Mouse (Mus musculus) forelimb bud, embryonic 11.5 days (tissue): ENCODE measurements at regions not wholly inside any gene's neighbourhood (a gene's known extent, or its start where the extent isn't known, plus 50 kb on each side); places are given as distances from the start of the nearest gene placed in this dataset.
"Not testable (repeated sequence)": the region's sequence is repeated elsewhere in the genome, so short reads cannot be mapped to it uniquely, and the experiment has no call there.

Source experiments
- DNase-seq: peaks from one replicate; pipeline ENCODE4 v3.0.0-alpha.2; 2012; ENCODE audit warnings: low read depth, low spot score

DNA sequence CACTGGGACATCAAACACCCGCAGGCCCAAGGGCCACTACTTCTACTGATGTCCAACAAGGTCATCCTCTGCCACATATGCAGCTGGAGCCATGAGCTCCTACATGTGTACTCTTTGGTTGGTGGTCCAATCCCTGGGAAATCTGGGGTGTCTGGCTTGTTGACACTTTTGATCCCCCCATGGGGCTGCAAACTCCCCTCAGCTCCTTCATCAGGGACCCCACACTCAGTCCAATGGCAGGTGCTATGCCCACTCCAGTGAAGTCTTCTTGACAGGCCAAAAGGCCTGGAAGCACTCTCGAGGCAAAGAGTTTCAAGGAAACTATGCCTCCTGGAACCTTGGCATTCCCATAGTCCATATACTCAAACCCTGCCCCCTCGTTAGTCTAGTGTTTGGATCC is 570.8 kb upstream of the Smc2 start:
- no peak for DNase-seq

DNA sequence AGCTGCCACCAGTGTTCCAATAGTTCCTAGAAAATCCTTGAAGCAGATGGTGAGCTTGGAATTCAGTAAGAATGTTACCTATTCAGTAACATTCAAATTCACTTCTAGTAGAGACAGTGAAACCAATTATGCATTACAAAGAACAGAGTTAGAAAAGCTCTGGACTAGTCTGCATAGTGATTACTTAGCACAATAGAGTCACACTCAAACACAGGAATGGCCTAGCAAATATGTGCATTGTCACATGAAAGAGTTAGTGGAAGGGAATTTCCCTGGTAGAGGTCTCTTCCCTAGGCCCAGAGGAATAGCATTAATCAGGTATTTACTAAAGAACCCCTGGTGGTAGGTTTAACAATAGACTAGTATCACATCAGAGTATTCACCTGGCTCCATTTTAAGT is 570.3 kb upstream of the Smc2 start:
- DNase-seq: not testable (repeated sequence)

DNA sequence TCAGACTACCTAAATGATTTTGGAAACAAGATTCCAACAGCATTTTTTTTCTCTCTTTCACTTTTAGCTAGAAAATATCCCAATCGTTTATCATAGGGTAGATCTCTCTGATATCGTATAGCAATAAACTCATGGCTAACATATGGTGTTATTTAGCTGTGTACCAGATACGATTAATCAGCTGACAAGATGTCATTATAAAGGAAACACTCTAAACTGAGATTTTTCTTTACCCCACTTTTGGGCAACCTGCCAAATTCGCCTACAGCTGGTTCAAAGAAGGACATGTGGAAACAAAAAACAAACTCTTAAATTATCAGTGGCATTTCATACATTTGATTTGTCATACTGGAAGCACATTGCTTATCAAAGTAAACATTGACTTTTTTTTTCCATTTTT is 553.6 kb upstream of the Smc2 start:
- peak; percentile 18 for DNase-seq

DNA sequence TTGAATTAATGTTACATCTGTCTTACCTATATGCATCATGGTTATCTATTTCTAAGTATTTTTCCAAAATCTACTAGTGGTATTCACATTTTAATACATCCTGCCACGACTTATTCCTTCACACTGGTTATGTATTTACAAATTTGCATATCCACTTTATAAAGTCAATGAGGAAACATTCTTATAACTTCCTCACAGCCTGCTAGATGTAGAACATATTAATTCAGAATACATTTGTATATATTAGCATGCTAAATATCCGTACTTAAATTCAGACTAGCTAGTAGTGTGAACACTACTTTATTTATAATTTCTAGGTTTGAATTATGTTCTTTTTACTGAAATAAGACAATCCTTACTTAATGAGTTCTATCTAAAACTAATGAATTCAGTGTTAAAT is 549.8 kb upstream of the Smc2 start:
- no peak for DNase-seq

DNA sequence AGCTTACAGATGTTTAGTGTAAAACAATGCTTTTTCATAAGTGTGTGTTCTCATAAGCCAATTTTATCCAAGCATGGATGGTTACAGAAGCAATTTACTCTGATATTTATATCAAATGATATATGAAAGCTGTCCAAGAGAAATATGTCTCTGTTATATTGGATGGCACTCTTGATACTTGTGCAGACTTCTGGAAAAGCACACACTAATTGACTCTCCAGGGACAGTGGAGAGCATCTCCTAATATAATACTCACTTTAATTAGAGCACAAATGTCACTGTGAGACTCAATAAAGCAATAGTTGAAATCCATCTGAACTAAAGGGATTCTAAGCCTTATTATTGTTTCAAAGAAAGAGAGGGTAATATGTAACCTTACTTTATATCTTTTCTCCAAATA is 510.8 kb upstream of the Smc2 start:
- DNase-seq: no peak

DNA sequence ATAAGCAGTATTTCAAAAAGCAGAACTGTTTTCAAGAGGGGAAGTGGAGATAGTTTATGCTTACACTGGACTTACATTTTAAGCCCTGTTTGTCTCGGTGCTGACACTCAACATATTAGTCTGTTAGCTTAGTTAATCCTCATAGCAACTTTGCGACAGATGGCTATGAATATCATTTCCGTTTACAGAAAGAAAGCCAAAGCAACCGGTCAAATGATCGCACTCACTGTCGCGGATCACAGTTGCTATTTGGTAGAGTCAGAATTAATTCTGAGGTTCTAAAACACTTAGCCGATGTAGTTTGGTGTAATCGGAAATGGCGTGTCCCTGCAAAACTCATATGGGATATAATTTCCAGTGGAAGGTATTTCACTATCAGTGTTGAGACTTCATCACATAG is 469.3 kb upstream of the Smc2 start:
- DNase-seq: no peak

DNA sequence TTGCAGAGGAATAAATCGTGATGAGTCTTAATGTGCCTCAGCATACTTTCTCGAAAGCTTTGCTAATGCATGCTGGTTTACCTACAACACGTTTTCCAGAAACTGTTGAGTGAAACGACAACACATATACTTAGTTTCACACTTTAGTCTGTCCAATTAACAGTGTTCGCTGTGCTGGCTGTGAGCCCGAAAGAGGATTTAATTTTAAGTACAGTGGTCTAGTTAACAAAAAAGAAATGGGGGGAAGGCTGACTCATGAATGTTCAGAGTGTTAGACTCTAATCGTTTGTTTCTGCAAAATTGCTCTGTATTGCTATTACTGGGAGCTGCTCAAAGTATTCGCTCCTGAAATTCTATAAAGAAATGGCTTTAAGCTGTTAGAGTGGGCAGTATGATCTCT is 460.1 kb upstream of the Smc2 start:
- DNase-seq: no peak

DNA sequence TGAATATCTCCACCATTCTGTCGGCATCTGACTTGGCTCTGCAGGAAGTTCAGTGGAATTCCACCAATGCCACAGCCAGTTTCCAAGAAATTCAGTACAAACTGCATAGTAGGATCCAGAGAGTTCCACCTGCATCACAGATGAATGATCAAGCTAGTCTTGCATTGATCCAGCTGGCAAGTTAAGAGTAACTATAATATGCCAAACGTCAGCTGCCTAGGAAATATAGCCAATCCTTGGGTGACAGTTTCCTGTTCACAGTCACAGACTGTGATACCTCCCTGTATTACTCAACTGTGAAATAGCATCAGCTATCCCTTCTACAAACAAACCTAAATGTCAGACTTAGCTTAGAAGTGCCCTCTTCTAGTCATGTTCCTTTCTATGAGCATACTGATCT is 446.6 kb upstream of the Smc2 start:
- no peak for DNase-seq

DNA sequence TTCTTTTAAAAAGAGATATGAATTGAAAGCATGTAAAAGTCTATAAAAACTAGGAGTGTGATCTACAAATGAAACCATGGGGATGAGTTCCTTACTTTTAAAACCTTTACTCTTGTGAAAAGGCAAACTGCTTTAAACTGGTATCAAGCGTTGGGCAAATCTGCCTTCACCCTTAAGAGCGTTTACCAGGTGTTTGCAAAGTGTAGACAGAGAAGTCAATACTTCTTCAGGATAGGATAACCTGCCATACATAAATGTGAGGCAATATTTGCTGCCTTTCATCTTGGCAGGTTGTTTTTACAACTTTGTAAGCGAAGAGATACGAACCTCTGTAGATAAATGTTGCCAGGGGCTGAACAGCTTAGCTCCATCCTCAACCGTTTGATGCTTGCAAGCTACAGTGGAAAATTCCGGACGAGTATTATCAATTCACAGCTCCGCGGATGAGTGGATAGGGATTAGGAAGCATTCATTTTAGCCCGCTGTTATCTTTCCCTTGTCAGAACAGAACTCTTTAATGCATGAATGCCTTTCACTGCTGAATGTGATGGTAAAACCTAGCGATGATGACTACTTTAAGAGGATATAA is 402.2 kb upstream of the Smc2 start:
- DNase-seq: no peak

DNA sequence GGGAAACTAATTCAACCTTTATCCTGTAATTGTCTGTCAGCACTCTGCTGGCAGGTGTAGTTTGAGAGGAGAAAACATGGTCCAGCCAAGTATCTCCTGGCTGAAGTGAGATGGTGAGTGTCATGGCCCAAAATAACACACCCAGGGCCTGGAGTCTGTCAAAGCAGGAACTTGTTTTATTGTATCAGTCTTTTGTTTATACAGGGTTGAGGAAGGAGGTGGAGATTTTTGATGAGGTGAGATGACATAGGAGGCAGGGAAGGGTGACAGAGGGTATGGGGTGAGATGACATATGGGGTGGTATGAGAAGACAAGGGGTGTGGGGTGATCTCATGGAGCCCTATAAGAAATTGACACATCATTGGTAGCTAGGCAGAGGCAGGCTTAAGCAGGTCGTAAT is 395.6 kb upstream of the Smc2 start:
- no peak for DNase-seq

DNA sequence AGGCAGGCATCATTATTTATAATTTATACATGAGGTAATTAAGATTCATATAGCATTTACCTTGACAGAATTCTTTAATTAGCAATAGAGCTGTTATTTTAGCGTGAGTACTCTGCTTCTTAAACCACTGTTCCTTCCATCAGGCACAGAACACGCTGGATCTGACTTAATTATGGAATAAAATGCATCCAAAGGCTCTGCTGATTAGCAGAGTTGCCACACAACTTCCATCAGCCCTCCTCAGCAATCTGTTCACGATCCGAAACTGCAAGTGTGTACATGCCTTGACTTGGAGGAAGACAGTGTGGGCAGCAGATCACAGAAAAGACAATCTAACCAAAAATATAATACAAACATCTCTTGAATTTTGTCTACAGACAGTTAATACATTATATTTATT is 388.1 kb upstream of the Smc2 start:
- DNase-seq: no peak

DNA sequence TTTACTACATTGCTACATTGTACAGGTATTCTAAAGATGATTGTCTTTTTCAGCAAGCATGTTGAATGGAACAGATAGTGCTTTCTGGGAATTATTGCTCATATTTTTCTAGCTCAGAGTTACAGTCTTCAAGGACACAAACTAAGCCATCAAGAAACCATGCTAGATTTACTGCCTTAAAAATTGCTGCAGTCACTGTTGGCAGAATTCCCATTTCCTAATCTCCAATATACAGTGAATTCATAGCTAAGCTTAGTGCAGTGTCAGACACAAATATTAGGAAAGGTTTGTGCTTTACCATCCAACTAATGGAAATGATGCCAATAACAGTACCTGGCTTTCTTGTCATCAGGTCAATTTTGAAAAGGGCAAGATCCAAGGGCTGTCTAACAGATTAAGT is 383.0 kb upstream of the Smc2 start:
- no peak for DNase-seq

DNA sequence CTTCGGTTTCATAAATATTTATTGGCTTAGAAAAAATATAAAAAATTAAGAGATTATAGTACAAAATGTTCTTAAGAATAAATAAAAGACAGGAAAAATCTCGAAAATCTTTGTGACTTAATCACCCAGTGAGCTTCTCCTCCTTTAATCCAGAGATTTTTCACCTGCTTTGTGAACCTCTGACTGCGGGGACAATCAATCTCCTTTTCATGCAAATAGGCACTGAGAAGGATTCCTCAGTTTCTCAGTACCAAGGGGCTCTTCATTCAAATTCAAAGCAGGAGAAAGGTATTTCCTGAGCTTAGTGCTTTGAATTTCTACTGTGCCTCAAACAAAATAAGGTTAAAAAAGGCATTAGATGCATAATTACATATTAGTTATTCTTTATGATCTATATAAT is 379.0 kb upstream of the Smc2 start:
- DNase-seq: no peak

DNA sequence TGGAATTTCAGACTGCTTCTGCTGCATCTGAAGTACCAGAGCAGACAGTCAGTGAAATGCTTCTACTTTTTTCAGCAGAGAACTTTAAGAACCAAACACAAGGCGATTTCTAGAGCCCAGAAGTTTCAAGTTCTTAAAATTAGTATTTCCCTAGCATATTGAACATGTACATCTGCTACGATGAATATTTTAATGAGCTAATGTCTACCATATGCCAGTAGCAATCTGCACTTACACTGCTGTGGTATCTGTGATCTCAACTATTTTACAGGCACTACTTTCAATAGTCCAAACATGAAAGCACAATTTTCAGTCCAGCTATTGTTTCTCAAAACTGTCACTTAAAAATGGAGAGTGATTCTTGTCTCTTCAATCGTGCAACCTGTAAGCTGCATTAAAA is 339.9 kb upstream of the Smc2 start:
- DNase-seq: no peak

DNA sequence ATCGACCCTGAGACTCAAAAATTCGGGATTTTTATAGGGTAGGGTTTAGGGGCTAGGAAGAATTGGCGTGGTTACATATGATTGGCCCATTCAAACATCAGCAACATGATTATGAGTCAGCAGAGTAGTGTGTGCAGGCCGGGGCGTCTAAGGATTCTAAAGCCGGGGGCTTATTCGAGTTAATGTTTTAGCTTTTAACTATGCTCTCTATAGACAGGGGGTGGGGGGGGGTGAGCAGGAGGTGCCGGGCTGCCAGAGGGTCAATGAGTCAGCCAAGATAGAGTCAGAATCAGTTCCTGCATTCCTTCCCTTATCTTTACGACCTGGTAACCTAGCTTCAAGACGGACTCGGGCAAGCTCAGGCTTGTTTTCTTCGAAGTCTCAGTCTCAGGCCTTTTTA is 333.2 kb upstream of the Smc2 start:
- DNase-seq: no peak

DNA sequence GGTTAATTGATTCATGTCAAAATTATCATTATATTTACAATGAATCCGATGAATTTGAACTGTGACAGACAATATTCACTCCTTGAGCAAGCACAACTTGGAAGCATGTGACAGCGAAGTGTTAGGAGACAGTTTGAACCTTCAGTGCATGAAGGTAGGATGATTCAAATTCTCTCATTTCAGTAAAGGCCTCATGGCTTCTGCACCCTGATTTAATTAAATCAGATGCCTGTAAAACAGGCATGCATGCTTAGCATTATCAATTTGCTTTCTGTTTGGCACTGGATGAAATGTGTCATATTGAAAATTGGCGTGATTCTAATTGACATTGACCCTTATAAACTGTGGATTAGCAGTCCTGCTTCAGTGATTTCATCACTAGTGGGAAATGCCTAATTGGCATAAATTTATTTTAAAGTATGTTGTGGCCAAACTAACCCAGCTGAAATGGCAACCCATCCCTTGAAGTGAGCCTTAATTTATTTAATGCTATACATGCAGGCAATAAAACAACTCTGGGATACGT is 321.2 kb upstream of the Smc2 start:
- no peak for DNase-seq

DNA sequence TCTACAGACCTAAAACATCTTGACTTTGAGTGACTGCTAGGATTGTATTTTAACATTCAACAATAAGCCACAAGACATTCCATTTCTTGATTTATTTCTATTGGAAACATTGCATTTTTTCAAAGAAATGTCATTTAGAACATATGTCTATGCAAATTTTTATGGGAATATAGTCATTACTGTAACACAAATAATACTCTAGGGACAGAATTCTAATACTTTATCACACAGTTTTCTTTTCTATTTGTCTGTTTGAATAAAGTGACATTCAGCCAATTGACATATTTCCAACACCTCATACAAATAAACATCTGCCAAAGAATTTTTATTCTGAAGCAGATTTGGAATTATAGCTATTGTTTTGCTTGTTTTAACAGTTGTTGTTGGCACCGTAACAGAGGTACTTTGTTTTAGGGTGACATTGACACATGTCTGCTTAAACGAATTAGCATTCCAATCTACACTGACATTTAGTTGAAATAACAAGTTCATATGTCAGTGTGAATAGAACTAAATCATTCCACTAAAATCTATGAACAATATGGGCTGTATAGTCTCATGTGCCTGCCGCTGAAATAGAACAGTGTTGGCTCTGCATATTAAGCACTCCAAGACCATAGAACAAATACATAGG is 320.5 kb upstream of the Smc2 start:
- DNase-seq: no peak

DNA sequence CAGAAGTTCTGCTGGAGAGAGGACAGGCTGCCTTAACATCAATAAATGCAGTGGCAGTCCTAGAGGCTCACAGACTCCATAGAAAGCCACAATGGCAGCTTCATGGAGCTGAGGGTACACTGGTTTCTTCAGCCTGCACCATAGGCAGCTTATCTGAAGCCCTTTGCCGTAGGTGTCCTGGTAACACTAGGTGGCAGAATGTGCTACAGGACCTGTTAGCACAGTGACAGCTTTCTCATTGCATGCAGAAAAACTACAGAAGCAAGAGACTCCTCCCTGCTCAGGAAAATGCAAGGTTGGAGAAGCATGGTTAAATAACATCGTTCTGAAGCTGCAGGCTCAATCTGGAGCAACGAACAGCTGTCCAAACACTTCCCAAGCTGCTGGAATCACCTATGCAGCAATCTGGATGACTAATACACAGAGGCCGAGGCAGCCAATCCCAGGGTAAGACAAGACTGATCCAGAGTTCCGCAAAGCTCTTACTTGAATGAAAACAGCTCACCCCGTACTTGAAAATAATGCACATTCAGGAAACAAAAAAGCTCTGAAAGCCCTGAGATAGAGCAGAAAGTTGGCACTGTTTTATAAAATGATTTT is 286.4 kb upstream of the Smc2 start:
- no peak for DNase-seq

DNA sequence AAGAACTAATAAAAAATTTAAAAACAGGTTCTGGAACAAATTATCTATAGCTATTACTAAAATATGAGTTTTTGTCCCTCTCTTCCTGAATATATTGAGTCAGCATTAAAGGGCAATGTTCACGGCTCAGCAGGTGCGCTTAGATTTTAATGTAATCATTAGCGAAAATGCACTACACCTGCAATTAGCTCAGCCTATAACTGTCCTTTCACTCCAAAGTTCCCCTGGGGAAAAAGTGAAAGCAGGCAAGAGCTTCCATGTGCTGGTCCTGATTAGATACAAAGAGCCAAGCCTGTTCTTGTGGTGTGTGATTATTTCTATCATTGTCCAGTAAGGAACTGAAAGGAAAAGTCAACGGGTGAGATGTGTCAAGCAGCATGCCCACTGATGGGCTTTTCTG is 262.8 kb upstream of the Smc2 start:
- DNase-seq: no peak

DNA sequence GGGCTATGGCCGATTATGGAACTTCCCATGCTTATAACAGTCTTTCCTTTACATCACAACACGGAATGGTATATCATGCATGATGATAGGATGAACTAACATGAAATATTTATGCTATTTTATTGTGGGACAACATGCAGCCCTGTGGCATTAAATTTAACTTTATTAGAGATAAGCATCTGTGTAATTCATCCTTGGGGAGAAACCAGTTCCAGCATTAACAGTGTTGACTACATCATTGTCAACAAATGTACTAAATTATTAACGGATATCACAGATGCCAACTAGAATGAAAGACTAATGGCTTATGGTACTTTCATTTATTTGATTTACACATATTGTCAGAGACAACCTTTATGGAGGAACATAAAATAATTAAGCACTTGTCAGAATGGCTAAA is 241.3 kb upstream of the Smc2 start:
- no peak for DNase-seq

DNA sequence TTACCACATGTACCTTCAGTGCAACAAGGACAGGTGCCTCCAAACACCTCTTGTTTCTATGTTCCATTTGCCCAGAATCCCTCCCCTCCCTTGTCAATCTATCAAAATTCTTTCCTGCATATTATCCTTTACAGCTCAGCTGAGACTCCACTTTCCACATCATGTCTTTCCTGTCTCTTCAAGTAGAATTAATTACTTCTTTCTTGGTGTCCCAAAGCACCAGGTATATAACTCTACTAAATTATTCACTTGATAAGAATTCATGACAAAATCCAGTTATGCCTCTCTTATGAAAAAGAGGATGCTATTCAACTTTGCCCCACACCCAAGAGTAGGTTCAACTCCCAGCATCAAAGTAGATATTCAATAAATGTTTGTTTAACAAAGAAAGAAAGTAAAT is 228.4 kb upstream of the Smc2 start:
- DNase-seq: no peak

DNA sequence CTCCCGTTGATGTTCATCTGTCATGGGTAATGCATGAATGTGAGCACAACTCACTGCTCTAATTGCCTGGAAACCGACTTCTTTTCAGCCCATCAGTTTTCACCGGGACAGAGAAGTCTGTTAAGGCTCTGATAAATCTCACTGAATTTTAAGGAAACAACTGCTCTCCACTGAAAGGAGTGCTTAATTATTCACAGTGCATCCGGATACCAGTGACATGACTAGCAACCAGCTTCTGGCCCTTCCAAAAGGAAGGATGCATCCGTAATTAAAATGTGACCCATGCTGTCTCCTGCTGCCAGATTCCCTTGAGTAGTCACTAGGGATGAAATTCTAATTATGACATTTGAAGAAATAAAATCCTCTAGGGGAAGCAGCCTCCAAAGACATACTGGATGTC is 228.0 kb upstream of the Smc2 start:
- no peak for DNase-seq

DNA sequence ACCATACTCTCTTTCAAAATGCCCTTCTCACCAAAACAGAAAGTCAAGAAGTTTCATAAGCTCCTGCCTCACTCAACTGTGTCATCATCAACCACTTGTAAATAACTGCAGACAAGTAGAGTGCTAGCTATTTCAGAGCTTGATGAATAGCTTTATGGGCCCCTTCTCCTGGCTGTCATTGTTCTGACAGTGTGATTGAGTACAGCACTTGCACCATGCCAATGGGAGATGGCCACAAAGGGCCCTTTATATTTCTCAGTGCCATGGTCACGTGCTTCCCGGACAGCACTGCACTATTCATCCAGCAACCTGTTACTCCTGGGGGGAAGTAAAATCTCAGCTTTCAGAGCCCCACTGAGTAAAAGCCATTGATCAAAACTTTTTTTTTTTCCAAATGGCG is 225.7 kb upstream of the Smc2 start:
- DNase-seq: peak; percentile 5
